Mouse (Mus musculus) NIH3T3 (cell line): ENCODE data around the gene Dnah10.

ENCODE experiments used
- DNase-seq: peaks from one replicate; pipeline ENCODE4 v3.0.0-alpha.2; 2012; ENCODE audit warnings: low read depth

Dnah10 gene

DNA sequence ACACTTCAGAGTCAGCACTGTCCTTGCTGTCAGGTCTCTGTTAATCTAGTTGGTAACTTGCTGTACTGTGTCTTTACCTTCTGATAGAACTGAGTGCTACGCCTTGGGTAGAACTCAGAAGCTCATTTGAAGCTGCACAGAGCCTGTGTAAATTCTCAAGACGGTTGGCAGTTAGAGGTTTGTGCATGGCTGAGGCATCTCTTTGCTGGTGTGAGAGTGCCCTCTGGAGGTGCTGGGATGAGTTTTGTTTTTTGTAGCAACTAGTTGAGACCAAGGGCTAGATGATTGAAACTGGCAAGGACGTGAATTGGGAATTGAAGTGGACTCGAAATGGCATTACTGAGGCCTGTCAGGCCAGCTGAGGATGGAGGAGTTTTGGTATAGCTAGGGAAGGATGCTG, 144.1 kb downstream of the Dnah10 start:
- peak; percentile 85 for DNase-seq

DNA sequence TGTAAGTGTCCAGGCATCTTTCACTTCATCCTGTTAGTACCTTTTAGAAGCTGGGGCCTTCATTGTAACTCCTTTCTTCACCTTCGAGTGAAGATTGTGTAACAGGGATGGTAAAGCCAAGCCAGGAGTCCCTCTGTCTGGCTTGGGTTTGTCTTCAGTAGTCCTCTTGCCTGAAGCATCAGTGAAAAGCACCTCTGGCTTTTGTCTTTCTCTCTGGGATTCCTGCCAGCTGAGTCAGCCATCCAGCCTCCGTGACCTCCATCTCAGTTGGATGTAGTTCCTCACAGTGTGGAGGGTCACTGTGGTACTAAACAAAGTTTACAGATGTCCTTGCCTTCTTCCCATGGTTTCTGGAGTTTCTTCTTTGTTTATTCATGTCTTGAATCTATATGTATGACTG, 147.1 kb downstream of the Dnah10 start:
- DNase-seq, result peak; percentile 73

DNA sequence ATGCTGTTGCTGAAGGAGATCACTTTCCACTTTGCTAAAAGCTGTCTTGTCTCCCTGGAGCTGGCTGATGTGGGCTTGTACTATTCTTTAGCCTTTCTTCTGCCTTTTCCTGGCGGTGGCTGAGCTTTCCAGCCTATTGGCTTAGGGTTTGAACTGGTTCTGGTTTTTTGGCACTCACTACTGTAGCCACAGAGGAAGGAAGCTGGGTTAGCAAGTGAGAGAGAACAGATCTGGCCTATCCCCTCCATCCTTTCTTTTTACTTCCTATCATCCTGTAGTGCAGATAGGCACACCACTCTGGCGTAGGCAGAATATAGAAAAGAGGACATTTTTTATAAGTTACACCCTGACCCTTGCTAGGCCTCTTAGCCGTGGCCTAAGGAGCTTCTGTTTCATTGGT, 148.2 kb downstream of the Dnah10 start:
- no peak for DNase-seq

DNA sequence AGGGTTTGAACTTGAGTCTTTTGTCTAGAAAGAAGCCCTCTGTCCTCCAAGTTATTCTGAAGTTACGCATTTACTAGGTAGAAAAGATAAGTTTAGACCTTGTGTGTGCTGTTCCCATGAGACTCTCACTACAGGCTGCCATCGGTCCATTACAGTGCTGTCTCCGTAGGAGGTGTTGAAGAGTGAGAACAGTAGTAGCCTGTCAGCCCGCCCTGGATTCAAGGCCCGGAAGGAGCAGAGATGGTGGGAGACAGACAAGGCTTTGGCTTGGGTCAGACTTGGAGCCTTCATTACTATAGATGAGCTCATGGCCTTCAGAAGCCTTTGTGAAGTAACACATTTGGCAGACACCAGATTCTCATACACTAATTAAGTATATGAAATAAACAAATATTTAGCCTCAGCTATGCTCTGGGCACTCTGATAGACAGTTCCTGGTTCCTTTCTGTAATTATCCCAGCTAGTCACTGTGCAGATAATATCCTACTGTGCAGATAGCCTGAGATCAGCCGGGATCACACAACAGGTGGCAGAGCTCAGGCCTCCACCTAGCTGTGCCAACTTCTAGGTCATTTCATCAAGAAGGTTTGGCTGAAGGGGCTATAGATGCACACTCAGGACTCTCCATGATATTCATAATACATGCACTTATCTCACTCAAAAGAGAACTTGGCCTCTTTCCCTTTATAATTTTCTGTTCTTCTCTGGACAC, 149.2 kb downstream of the Dnah10 start:
- DNase-seq, result no peak

GRCm38 (mm10) chr5:124879251-124879650, 154.4 kb downstream of the Dnah10 start:
- DNase-seq, result no peak

DNA sequence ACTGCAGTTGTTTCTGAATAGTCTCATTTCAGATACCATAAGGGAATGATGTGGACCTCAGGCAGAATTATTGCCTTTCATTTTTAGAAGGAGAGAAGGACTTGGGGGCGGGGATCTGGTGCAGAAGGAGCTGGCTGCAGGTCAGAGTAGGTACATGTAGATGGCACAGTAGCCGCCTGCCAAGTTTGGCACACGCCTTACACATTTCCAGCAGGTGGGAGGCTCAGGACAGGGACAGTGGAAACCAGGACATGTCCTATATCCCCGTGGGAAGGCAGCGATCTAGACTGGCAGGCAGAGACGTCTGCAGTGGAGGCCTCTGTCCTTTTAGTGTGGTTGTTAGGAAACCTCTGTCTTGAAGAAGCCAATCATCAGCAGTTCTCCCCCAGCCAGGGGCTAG, 154.9 kb downstream of the Dnah10 start:
- no peak for DNase-seq

GRCm38 (mm10) chr5:124883877-124884276, 159.0 kb downstream of the Dnah10 start:
- DNase-seq, result no peak
